9 mouse cellular contexts compared by ENCODE assay signal in the genomic region with DNA sequence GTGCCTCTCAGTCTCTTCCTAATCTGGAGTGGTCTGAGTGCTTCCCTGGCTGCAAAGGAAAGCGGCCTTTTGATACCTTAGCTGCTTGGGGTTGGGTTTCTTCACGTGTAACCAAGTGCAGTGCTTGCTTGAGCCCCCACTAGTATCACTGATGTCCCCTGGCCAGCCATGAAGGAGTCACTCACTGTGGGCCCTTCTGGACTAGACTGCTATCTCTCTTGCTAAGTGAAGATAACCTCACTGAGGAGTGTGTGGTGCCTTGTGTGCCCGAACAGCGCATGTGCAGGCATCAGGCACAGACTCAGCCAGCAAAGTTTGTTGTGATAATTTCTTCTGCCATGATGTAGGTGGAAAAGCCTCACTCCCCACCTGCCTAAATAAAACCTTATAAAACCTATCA. TPM values are rescaled to one million over a fixed set of nuclear protein-coding genes. Genes with fewer than 3 reads are reported as not detected.
DNase-seq lines count a peak whose midpoint lies in the region; ATAC-seq and TF ChIP-seq lines count a peak whose summit lies in the region.
"Had no signal": no experiment of that assay in that cellular context is flagged by ENCODE, and none has a peak within 500 bp of the region (broad histone marks: within the 10 kb centered on the region; RNA-seq: fewer than 3 reads in every experiment).

No protein-coding gene starts in this region.

- no peaks in the 10 kb centered on the region for H3K27me3 ChIP-seq in heart, embryonic 16.5 days (ENCODE audit: control insufficient read depth, insufficient read depth, low read length)
- H3K27me3 ChIP-seq in G1E (ENCODE audit: insufficient read depth, low read length) = no peaks in the 10 kb centered on the region

- no peak for DNase-seq in heart, postnatal 10 days
- DNase-seq in G1E (ENCODE audit: low spot score) (no peak), ZHBTc4 (ENCODE audit: low read depth, low spot score) (peak; percentile 12)
- no peak for DNase-seq in gastrocnemius, postnatal 10 days
- DNase-seq in left cerebral cortex, postnatal 4 days = no peak
- DNase-seq: kidney, adult 11 months; lung, postnatal 10 days had no signal

- H3K36me3 ChIP-seq in heart, embryonic 16.5 days (ENCODE audit: control insufficient read depth, insufficient read depth) = peaks cover 23% of the 10 kb centered on the region
- H3K36me3 ChIP-seq in G1E (replicated peaks) = peaks cover 30% of the 10 kb centered on the region

- H3K9ac ChIP-seq in heart, embryonic 16.5 days (ENCODE audit: low read length) = no peak overlapping the region

- no peak for TF ChIP-seq CTCF in G1E (IDR thresholded peaks at IDR 0.05; ENCODE audit: low read depth, low read length)

- peak overlapping the region; percentile 69 for H3K27ac ChIP-seq in heart, embryonic 16.5 days (ENCODE audit: low read length)

- no peaks in the 10 kb centered on the region for H3K9me3 ChIP-seq in heart, embryonic 16.5 days (replicated peaks; ENCODE audit: control insufficient read depth, low read length)
- no peaks in the 10 kb centered on the region for H3K9me3 ChIP-seq in G1E (replicated peaks)

- no peak overlapping the region for H3K4me2 ChIP-seq in heart, embryonic 16.5 days (ENCODE audit: low read depth, low read length)

- peaks cover 41% of the 10 kb centered on the region for H3K4me1 ChIP-seq in heart, embryonic 16.5 days (ENCODE audit: control insufficient read depth, insufficient read depth, low read length)
- peaks cover 31% of the 10 kb centered on the region for H3K4me1 ChIP-seq in G1E (ENCODE audit: insufficient read depth, low read depth, low read length)

- intact Hi-C loops in heart, postnatal 10 days (cut with DNase I) = no loop called here
- intact Hi-C loops in left cerebral cortex, postnatal 4 days (cut with DNase I) = loop anchor here (10.0 kb wide), 3 partner anchors 99 to 1069 kb away; a partner anchor contains a TSS

- 36% methylated on average over 4 of the region's 4 CpGs for WGBS in heart, embryonic 16.5 days

- H3K4me3 ChIP-seq in heart, embryonic 16.5 days (ENCODE audit: low read length) = no peak overlapping the region
- H3K4me3 ChIP-seq in G1E (ENCODE audit: low read depth, low read length) = no peak overlapping the region

- ATAC-seq in heart, embryonic 16.5 days (replicated peaks; ENCODE audit: extremely low read depth, insufficient read depth, low FRiP score) = peak; percentile 56; the same call in 1 of the 2 replicates
- peak; percentile 22; the same call in 1 of the 2 replicates for ATAC-seq in G1E (ENCODE audit: extremely low read depth, insufficient number of reproducible peaks, low FRiP score, poor library complexity, severe bottlenecking)
- peak; percentile 40 for ATAC-seq in megakaryocyte progenitor cell, adult 5-6 weeks (replicated peaks; ENCODE audit: poor library complexity)

RNA-seq across cellular contexts. Expression of a gene that starts 8.9 kb away (rescaled TPM):
- polyA plus RNA-seq in heart, embryonic 16.5 days (2015; fragmentation: Nextera tagmentation; extraction: Ambion mirVana) = 49.6 and 56.9 TPM in 2 replicates
- total RNA-seq in heart, postnatal 10 days (2021) = 10 to 100 TPM; 55.0 to 81.0 TPM
- total RNA-seq in G1E (2014; fragmentation: Nextera tagmentation) = 19.4 and 21.1 TPM in 2 replicates
- 7.4 and 11.0 TPM in 2 replicates for total RNA-seq in G1E (2017)
- polyA plus RNA-seq in G1E (2012) = 8.0 and 9.9 TPM in 2 replicates
- 35.2 and 37.5 TPM in 2 replicates for total RNA-seq in megakaryocyte progenitor cell, adult 5-6 weeks (2015)
- total RNA-seq in megakaryocyte progenitor cell, adult 5-6 weeks (2017) = 31.5 and 34.6 TPM in 2 replicates
- total RNA-seq in gastrocnemius, postnatal 10 days (2021) = 10 to 100 TPM; 39.6 to 45.7 TPM
- total RNA-seq in left cerebral cortex, postnatal 4 days (2021) = 10 to 100 TPM; 46.8 to 48.7 TPM
